Mouse (Mus musculus): Measurements from ENCODE around the gene Pim3. TPM values are rescaled to one million over a fixed set of nuclear protein-coding genes. Genes with fewer than 3 reads are reported as not detected.
"Not testable (repeated sequence)": the region's sequence is repeated elsewhere in the genome, so short reads cannot be mapped to it uniquely, and the experiment has no call there.

Gene Pim3
- 42.3 and 47.1 TPM in 2 replicates for polyA plus RNA-seq (2014; fragmentation: Nextera tagmentation; extraction: Ambion mirVana)

DNA sequence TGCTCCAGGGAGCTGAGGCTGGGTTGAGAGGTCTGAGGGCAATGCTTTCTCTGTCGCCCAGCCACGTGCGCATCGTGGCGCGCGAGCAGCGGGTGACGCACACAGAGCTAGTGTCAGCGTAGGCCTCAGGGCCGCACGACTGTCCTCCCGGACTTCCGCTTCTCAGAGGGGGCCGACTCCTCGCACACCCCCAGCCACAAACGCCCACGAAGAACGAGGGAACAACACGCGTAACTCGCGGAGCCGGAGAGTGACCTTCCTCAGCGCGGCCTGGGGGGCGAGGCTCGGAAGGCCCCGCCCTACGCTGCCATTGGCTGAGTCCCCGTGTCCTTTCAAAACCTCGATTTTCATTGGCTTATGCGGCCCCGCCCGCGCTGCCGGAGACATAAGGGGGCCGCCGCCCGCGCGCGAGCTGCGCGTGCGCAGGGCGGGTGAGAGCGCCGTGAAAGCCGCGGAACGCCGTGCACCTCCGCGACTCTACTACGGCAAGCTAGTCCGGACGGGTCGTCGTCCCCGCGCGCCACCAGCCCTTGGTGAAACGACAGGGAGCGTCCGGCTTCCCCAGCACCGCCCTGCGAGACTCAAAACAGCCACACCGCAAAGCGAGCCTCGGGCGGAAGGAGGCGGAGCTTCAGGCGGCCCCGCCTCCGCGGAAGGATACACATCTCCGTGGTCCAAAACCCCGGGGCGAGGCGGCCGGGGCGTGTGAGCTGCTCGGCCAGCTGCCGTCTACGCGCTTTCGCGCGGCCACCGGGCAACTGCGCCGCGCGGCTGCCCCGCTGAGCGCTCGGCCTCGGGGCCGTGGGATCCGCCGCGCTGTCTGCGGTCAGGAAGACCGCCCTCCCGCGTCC, at the start of gene Pim3:
TSS of gene Pim3 (plus strand) at position 415 of the 851 bp plus-strand sequence.
- Histone ChIP-seq H3K36me3 (ENCODE audit: control insufficient read depth, insufficient read depth, low read length) (peaks cover 29% of the 10 kb centered on the region), H3K27me3 (ENCODE audit: control insufficient read depth, insufficient read depth, low read length) (no peaks in the 10 kb centered on the region), H3K4me2 (ENCODE audit: low read length) (peak within 1 kb of the TSS; percentile 91), H3K4me1 (ENCODE audit: control insufficient read depth in 2 of 2, insufficient read depth in 2 of 2, low read length in 2 of 2) (peaks cover 35 to 37% of the 10 kb centered on the region in 2 experiments), H3K9ac (ENCODE audit: low read length) (peak within 1 kb of the TSS; percentile 98), H3K9me3 (ENCODE audit: control insufficient read depth, low read length) (no peaks in the 10 kb centered on the region), H3K27ac (replicated peaks in 1 of 2; ENCODE audit: control insufficient read depth in 1 of 2, insufficient read depth in 1 of 2, low read depth in 2 of 2, low read length in 2 of 2) (peak within 1 kb of the TSS; percentile 94 to 98), H3K4me3 (ENCODE audit: control insufficient read depth in 1 of 2, insufficient read depth in 1 of 2, low read depth in 1 of 2, low read length in 2 of 2) (peak within 1 kb of the TSS; percentile 95 to 96)
- peak; percentile 80 for ATAC-seq (ENCODE audit: insufficient number of reproducible peaks, insufficient read depth, low FRiP score, low read depth)
- WGBS = under 1% methylated on average over 98 of the region's 107 CpGs

DNA sequence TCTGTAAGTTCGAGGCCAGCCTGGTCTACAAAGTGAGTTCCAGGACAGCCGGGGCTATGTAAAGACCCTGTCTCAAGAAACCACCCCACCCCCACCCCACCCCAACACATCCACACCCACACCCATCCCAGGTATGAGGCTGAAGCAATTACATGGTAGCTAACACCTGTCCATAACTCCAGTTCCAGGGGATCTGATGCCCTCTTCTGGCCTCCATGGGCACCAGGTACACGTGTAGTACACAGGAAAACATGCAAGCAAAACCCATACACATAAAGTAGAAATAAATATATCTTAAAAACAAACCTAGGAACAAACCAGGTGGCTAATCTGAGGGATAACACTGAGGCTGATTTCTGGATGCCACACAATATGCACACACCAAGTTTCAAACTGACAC, 48.7 kb upstream of the Pim3 start:
- no peak overlapping the region for H3K27ac ChIP-seq (replicated peaks in 1 of 2; ENCODE audit: control insufficient read depth in 1 of 2, insufficient read depth in 1 of 2, low read depth in 2 of 2, low read length in 2 of 2)
- H3K9ac ChIP-seq (ENCODE audit: low read length) = no peak overlapping the region
- no peaks in the 10 kb centered on the region for H3K27me3 ChIP-seq (ENCODE audit: control insufficient read depth, insufficient read depth, low read length)
- H3K4me2 ChIP-seq (ENCODE audit: low read length) = no peak overlapping the region
- no peaks in the 10 kb centered on the region for H3K9me3 ChIP-seq (ENCODE audit: control insufficient read depth, low read length)
- H3K36me3 ChIP-seq (ENCODE audit: control insufficient read depth, insufficient read depth, low read length) = peaks cover 54% of the 10 kb centered on the region
- WGBS = 86% methylated on average over 3 of the region's 3 CpGs
- 0 out of 4 replicates have a peak, but pooled peaks cover under 1% of the 10 kb centered on the region in 2 experiments for H3K4me1 ChIP-seq (ENCODE audit: control insufficient read depth in 2 of 2, insufficient read depth in 2 of 2, low read length in 2 of 2)
- ATAC-seq (ENCODE audit: insufficient number of reproducible peaks, insufficient read depth, low FRiP score, low read depth) = no peak
- H3K4me3 ChIP-seq (ENCODE audit: control insufficient read depth in 1 of 2, insufficient read depth in 1 of 2, low read depth in 1 of 2, low read length in 2 of 2) = no peak overlapping the region

DNA sequence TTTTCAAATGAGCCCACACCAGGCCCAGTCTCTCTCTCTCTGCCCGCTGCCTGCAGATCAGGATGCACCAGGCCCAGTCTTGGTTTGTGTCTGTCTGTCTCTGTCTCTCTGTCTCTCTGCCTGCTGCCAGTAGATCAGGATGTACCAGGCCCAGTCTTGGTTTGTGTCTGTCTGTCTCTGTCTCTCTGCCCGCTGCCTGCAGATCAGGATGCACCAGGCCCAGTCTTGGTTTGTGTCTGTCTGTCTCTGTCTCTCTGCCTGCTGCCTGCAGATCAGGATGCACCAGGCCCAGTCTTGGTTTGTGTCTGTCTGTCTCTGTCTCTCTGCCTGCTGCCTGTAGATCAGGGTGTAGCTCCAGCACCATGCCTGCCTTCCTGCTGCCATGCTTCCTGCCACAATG, 48.1 kb upstream of the Pim3 start:
- peaks cover 54% of the 10 kb centered on the region for H3K36me3 ChIP-seq (ENCODE audit: control insufficient read depth, insufficient read depth, low read length)

DNA sequence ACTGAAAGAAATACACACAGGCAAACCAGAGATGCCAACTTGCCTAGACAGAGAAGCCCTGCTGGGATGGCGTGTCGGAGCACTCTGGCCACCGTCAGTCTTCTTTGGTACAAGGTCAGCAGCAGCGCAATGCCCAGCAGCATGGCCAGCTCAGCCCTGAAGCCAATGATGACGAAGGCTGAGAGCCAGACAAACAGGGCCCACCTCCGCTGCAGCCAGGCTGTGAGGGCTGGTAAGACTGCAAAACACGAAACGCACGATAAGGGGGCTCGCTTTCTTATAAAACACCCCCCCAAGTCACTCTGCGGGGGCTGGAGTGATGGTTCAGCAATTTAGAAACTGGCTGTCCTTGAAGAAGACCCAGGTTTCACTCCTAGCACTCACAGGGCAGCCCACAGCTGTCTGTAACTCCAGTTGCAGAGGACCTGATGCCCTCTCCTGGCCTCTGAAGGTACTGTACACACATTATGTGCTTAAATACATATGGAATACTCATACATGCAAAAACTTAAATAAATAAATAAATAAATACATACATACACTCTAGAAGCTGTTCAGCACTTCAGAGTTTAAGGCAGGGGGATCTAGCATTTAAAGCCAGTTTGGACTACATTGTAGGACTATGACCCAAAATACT, 47.5 kb upstream of the Pim3 start:
- H3K4me2 ChIP-seq (ENCODE audit: low read length) = no peak overlapping the region
- no peaks in the 10 kb centered on the region for H3K27me3 ChIP-seq (ENCODE audit: control insufficient read depth, insufficient read depth, low read length)
- no peak overlapping the region for H3K27ac ChIP-seq (replicated peaks in 1 of 2; ENCODE audit: control insufficient read depth in 1 of 2, insufficient read depth in 1 of 2, low read depth in 2 of 2, low read length in 2 of 2)
- peaks cover 54% of the 10 kb centered on the region for H3K36me3 ChIP-seq (ENCODE audit: control insufficient read depth, insufficient read depth, low read length)
- peaks cover 2 to 4% of the 10 kb centered on the region in 2 experiments; a peak in 1 of 4 replicates for H3K4me1 ChIP-seq (ENCODE audit: control insufficient read depth in 2 of 2, insufficient read depth in 2 of 2, low read length in 2 of 2)
- H3K9ac ChIP-seq (ENCODE audit: low read length) = no peak overlapping the region
- 97% methylated on average over 11 of the region's 11 CpGs for WGBS
- ATAC-seq (ENCODE audit: insufficient number of reproducible peaks, insufficient read depth, low FRiP score, low read depth) = no peak
- no peak overlapping the region for H3K4me3 ChIP-seq (ENCODE audit: control insufficient read depth in 1 of 2, insufficient read depth in 1 of 2, low read depth in 1 of 2, low read length in 2 of 2)
- H3K9me3 ChIP-seq (ENCODE audit: control insufficient read depth, low read length) = no peaks in the 10 kb centered on the region

More for the DNA sequence above, 48.1 kb upstream of the Pim3 start:
- not testable (repeated sequence) for H3K9ac ChIP-seq (ENCODE audit: low read length); H3K4me2 ChIP-seq (ENCODE audit: low read length); H3K4me1 ChIP-seq (ENCODE audit: control insufficient read depth in 2 of 2, insufficient read depth in 2 of 2, low read length in 2 of 2); H3K27me3 ChIP-seq (ENCODE audit: control insufficient read depth, insufficient read depth, low read length); H3K4me3 ChIP-seq (ENCODE audit: control insufficient read depth in 1 of 2, insufficient read depth in 1 of 2, low read depth in 1 of 2, low read length in 2 of 2); H3K9me3 ChIP-seq (ENCODE audit: control insufficient read depth, low read length); ATAC-seq (ENCODE audit: insufficient number of reproducible peaks, insufficient read depth, low FRiP score, low read depth); H3K27ac ChIP-seq (replicated peaks in 1 of 2; ENCODE audit: control insufficient read depth in 1 of 2, insufficient read depth in 1 of 2, low read depth in 2 of 2, low read length in 2 of 2)
- 86% methylated on average over 2 of the region's 2 CpGs for WGBS

DNA sequence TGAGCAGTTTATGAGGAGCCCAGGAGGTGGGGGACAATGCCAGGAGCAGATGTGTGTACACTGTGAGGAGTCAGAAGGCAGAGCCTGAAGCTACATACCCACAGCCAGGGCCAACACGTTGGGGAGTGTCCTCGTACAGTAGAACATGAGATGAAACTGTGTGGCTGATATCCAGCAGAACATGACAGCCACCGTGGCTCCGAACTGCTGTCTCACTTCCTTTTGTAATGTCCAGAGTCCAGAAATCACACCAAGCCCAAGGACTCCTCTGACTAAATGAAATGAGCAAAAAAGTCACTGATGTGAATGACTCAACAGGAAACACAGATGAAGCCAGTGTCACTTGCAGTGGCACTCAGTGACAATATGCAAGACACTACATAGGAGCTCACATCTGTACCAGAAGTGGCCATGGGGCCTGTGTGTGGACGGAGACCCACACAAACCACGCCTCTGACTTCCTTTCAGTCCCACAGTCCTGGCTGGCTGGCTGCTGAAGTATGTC, 46.7 kb upstream of the Pim3 start:
- Histone ChIP-seq H3K9ac (ENCODE audit: low read length) (no peak overlapping the region), H3K27ac (replicated peaks in 1 of 2; ENCODE audit: control insufficient read depth in 1 of 2, insufficient read depth in 1 of 2, low read depth in 2 of 2, low read length in 2 of 2) (no peak overlapping the region), H3K27me3 (ENCODE audit: control insufficient read depth, insufficient read depth, low read length) (no peaks in the 10 kb centered on the region), H3K9me3 (ENCODE audit: control insufficient read depth, low read length) (no peaks in the 10 kb centered on the region), H3K36me3 (ENCODE audit: control insufficient read depth, insufficient read depth, low read length) (peaks cover 54% of the 10 kb centered on the region), H3K4me3 (ENCODE audit: control insufficient read depth in 1 of 2, insufficient read depth in 1 of 2, low read depth in 1 of 2, low read length in 2 of 2) (no peak overlapping the region), H3K4me2 (ENCODE audit: low read length) (no peak overlapping the region), H3K4me1 (ENCODE audit: control insufficient read depth in 2 of 2, insufficient read depth in 2 of 2, low read length in 2 of 2) (peaks cover 4 to 7% of the 10 kb centered on the region in 2 experiments; a peak in 3 of 4 replicates)
- no peak for ATAC-seq (ENCODE audit: insufficient number of reproducible peaks, insufficient read depth, low FRiP score, low read depth)
- WGBS = 87% methylated on average over 6 of the region's 6 CpGs

DNA sequence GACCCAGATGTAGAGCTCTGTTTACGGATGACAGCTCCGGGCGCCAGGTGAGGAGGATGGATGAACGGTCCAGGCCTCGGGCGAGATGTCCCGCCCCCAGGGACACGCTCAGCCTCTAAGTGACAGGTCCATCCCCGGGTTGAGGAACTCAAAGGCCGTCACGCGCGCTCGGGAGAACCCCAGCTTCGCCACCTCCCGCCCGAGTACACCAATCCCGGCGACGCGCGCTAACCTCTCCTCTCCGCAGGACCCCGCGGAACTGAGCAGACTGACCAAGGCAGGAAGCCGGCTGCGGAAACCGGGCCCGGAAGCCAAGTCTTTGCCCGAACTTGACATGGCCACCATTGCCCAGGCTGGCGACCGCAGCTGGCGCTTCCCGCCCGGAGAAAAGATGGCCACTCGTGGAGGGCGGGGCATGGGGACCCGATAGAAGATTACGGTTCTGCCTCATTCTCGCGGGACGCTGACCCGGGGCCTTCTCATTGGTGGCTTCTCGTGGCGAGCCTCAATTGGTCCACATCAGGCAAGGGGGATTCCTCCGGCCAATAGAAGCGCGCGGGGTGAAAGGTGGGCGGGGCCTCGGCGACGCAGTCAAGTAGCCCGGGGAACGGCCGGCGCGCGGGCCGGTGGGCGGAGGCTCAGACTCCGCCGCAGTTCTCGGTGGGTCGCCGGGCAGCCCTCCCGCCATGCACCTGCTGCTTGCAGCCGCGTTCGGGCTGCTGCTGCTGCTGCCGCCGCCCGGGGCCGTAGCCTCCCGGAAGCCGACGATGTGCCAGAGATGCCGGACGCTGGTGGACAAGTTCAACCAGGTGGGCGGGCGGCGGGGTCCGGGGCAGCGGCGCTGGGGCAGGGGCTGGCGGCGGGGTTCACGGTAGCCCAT, 42.7 kb upstream of the Pim3 start, which contains the start of the genes Alg12 and Creld2:
TSS of gene Alg12 (minus strand) at position 293 of the 880 bp plus-strand sequence.
TSS of gene Creld2 (plus strand) at position 621 of the 880 bp plus-strand sequence.
- Histone ChIP-seq H3K4me1 (ENCODE audit: control insufficient read depth in 2 of 2, insufficient read depth in 2 of 2, low read length in 2 of 2) (peaks cover 8 to 17% of the 10 kb centered on the region in 2 experiments), H3K9me3 (ENCODE audit: control insufficient read depth, low read length) (no peaks in the 10 kb centered on the region), H3K4me3 (ENCODE audit: control insufficient read depth in 1 of 2, insufficient read depth in 1 of 2, low read depth in 1 of 2, low read length in 2 of 2) (peak within 1 kb of the TSS; percentile 89 to 92), H3K27me3 (ENCODE audit: control insufficient read depth, insufficient read depth, low read length) (no peaks in the 10 kb centered on the region), H3K36me3 (ENCODE audit: control insufficient read depth, insufficient read depth, low read length) (peaks cover 56% of the 10 kb centered on the region), H3K9ac (ENCODE audit: low read length) (peak within 1 kb of the TSS; percentile 90), H3K4me2 (ENCODE audit: low read length) (peak within 1 kb of the TSS; percentile 79), H3K27ac (replicated peaks in 1 of 2; ENCODE audit: control insufficient read depth in 1 of 2, insufficient read depth in 1 of 2, low read depth in 2 of 2, low read length in 2 of 2) (peak within 1 kb of the TSS; percentile 68 to 76; a peak in 3 of 4 replicates)
- under 1% methylated on average over 88 of the region's 88 CpGs for WGBS
- ATAC-seq (ENCODE audit: insufficient number of reproducible peaks, insufficient read depth, low FRiP score, low read depth) = peak; percentile 97

DNA sequence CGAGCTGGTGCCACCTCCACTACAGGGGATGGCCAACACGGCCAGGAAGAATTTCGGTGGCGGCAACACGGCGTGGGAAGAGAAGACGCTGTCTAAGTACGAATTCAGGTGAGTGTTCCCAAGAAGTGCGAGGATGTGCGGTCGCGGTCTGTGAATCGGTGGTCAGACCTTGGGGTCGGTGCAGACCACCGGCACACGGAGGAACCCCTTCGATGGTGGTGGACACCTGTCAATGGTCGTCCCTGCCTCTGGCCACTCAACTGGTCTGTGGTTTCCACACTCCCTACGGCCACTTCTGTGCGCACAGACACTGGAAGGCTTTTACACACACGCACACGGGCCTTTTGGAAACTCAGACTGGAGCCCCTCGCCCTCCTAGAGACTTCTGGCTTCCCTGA, 42.1 kb upstream of the Pim3 start:
- no peaks in the 10 kb centered on the region for H3K27me3 ChIP-seq (ENCODE audit: control insufficient read depth, insufficient read depth, low read length)
- H3K27ac ChIP-seq (replicated peaks in 1 of 2; ENCODE audit: control insufficient read depth in 1 of 2, insufficient read depth in 1 of 2, low read depth in 2 of 2, low read length in 2 of 2) = no peak overlapping the region
- no peak for ATAC-seq (ENCODE audit: insufficient number of reproducible peaks, insufficient read depth, low FRiP score, low read depth)
- H3K4me2 ChIP-seq (ENCODE audit: low read length) = peak overlapping the region; percentile 79
- no peaks in the 10 kb centered on the region for H3K9me3 ChIP-seq (ENCODE audit: control insufficient read depth, low read length)
- under 1% methylated on average over 23 of the region's 23 CpGs for WGBS
- peak overlapping the region; percentile 89 to 92 for H3K4me3 ChIP-seq (ENCODE audit: control insufficient read depth in 1 of 2, insufficient read depth in 1 of 2, low read depth in 1 of 2, low read length in 2 of 2)
- peaks cover 56% of the 10 kb centered on the region for H3K36me3 ChIP-seq (ENCODE audit: control insufficient read depth, insufficient read depth, low read length)
- peak overlapping the region; percentile 89 for H3K9ac ChIP-seq (ENCODE audit: low read length)
- H3K4me1 ChIP-seq (ENCODE audit: control insufficient read depth in 2 of 2, insufficient read depth in 2 of 2, low read length in 2 of 2) = peaks cover 8 to 17% of the 10 kb centered on the region in 2 experiments

Data from heart, embryonic 14.5 days (tissue).